Mouse (Mus musculus) myocyte (in vitro differentiated cells): ENCODE measurements around the gene Mab21l1.

Experiments used
- CEBPB ChIP-seq: IDR thresholded peaks from 2 replicates; pipeline ENCODE4 v1.6.1; 2011; ENCODE audit warnings: mild to moderate bottlenecking, moderate library complexity; ENCODE audit not compliant: poor library complexity, insufficient read depth, severe bottlenecking
- E2F4 ChIP-seq: IDR thresholded peaks from one replicate; pipeline ENCODE4 v1.6.1; 2011; ENCODE audit warnings: mild to moderate bottlenecking, control low read depth, moderate library complexity; ENCODE audit not compliant: insufficient read depth
- MAX ChIP-seq: IDR thresholded peaks from one replicate; pipeline ENCODE4 v1.6.1; 2011; ENCODE audit warnings: low read depth, mild to moderate bottlenecking, control low read depth
- MYOD1 ChIP-seq, 3 experiments: IDR thresholded peaks; one replicate each; pipeline ENCODE4 v1.6.1; 2011; ENCODE audit warnings: control low read depth in 2 of 3, low read depth in 2 of 3, mild to moderate bottlenecking in 2 of 3, moderate library complexity in 1 of 3; ENCODE audit not compliant: insufficient read length in 2 of 3, control insufficient read depth in 1 of 3
- MYOG ChIP-seq, 3 experiments: IDR thresholded peaks; one replicate each; pipeline ENCODE4 v1.6.1; 2011; ENCODE audit warnings: control low read depth in 2 of 3, low read depth in 2 of 3, mild to moderate bottlenecking in 2 of 3; ENCODE audit not compliant: insufficient read length in 2 of 3, control insufficient read depth in 1 of 3, insufficient read depth in 1 of 3
- POLR2A ChIP-seq: IDR thresholded peaks from one replicate; pipeline ENCODE4 v1.6.1; 2011; ENCODE audit warnings: low read depth, mild to moderate bottlenecking, control low read depth, moderate library complexity; ENCODE audit not compliant: insufficient read length
- POLR2AphosphoS2 ChIP-seq: IDR thresholded peaks from one replicate; pipeline ENCODE4 v1.6.1; 2011; ENCODE audit warnings: low read depth, control low read depth; ENCODE audit not compliant: insufficient read length
- REST ChIP-seq: IDR thresholded peaks from one replicate; pipeline ENCODE4 v1.6.1; 2011; ENCODE audit warnings: mild to moderate bottlenecking, control low read depth, moderate library complexity; ENCODE audit not compliant: insufficient read depth, insufficient read length
- SRF ChIP-seq: IDR thresholded peaks from one replicate; pipeline ENCODE4 v1.6.1; 2011; ENCODE audit warnings: low read depth; ENCODE audit not compliant: control insufficient read depth, insufficient read length
- TCF12 ChIP-seq: IDR thresholded peaks from one replicate; pipeline ENCODE4 v1.6.1; 2011; ENCODE audit warnings: mild to moderate bottlenecking, control low read depth; ENCODE audit not compliant: poor library complexity, insufficient read depth, severe bottlenecking
- TCF3 ChIP-seq: IDR thresholded peaks from one replicate; pipeline ENCODE4 v1.6.1; 2011; ENCODE audit warnings: low read depth, control low read depth; ENCODE audit not compliant: insufficient read length
- USF1 ChIP-seq: IDR thresholded peaks from one replicate; pipeline ENCODE4 v1.6.1; 2011; ENCODE audit warnings: low read depth, mild to moderate bottlenecking, control low read depth, moderate library complexity

DNA sequence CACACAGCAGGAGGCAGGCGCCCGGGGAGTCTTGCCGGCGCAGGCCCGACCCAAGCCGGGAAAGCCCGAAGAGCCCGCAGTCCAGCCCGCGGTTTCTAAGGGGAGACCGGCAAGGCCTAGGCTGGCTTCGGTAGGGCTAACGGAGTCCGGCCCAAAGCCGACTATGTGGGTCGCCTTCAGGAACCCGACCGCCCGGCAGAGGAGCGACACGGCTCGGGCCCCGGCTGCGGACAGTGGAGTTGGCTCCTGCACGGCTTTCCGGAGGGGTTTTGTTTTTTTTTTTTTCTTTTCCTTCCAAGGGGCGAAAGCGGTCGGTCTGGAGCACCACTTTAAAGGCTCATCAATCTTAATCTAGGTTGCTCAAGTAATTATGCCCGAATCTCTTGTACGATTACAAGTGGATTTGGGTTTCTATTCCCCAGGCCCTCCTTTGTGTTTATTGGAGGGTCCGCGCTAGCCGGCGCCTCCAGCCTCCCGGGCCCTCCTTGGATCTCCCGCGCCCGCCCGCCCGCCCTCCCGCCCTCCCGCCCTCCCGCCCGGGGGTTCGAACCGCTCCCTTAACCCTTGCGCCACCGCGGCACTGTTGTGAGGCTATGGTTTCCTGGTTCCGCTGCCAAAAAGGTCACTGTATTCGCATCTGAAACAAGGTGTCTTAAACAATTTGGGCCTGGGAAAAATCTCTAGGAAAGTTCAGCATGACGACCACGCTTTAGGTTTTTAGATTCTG, 5.3 kb downstream of the Mab21l1 start:
- TF ChIP-seq POLR2A: no peak
- no peak for TF ChIP-seq MAX
- no peak for TF ChIP-seq E2F4
- TF ChIP-seq TCF12: no peak
- TF ChIP-seq MYOD1 (IDR thresholded peaks at IDR 0.05; ENCODE audit: control insufficient read depth in 1 of 3, insufficient read length in 2 of 3, low read depth in 2 of 3): no peak
- no peak for TF ChIP-seq MYOG (IDR thresholded peaks at IDR 0.05; ENCODE audit: control insufficient read depth in 1 of 3, insufficient read depth in 1 of 3, insufficient read length in 2 of 3, low read depth in 2 of 3)
- TF ChIP-seq USF1: no peak
- no peak for TF ChIP-seq CEBPB
- no peak for TF ChIP-seq POLR2AphosphoS2
- no peak for TF ChIP-seq TCF3
- no peak for TF ChIP-seq REST
- no peak for TF ChIP-seq SRF
